Mouse (Mus musculus) thymus, adult 2 months (tissue): ENCODE measurements around the gene Macf1.

Experiments used
- CTCF ChIP-seq: fragments of 200-500 bp; IDR thresholded peaks from 2 replicates; pipeline ENCODE4 v1.5.1; 2012; ENCODE audit warnings: mild to moderate bottlenecking, control low read depth, low read length, moderate library complexity, borderline replicate concordance; ENCODE audit not compliant: control insufficient read depth, poor library complexity, insufficient read depth; ENCODE audit errors: extremely low read depth
- POLR2A ChIP-seq: fragments of 200-500 bp; IDR thresholded peaks from 2 replicates; pipeline ENCODE4 v1.6.1; 2012; ENCODE audit warnings: mild to moderate bottlenecking, low read length, control low read depth, moderate library complexity; ENCODE audit not compliant: control insufficient read depth, poor library complexity, insufficient read depth; ENCODE audit errors: extremely low read depth

DNA sequence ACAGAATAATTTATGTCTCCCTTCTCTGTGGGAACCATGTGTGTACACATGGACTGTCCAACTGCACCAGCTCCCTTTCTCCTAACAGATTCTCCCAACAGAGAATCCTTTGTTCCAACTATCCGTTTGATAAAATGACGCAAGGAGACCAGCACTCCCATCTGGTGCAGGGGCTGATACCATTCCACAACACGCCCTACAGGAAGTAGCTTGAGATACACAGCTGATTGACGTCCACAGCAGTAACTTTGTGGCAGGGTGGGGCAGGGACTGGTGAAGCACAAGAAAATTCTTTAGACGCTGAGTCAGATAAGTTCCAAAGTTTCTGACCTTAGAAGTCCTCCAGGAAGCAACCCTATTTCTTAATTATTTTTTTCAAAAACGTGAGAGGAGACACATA, 261.3 kb downstream of the Macf1 start:
- no peak for TF ChIP-seq CTCF
- no peak for TF ChIP-seq POLR2A
